Mouse (Mus musculus): ENCODE data around the gene Letmd1. TPM values are rescaled to one million over a fixed set of nuclear protein-coding genes. Genes with fewer than 3 reads are reported as not detected.
"Not testable (repeated sequence)": the region's sequence is repeated elsewhere in the genome, so short reads cannot be mapped to it uniquely, and the experiment has no call there.

Gene Letmd1
- 40.5 and 43.1 TPM in 2 replicates for polyA plus RNA-seq (2014; fragmentation: Nextera tagmentation; extraction: Ambion mirVana)

DNA sequence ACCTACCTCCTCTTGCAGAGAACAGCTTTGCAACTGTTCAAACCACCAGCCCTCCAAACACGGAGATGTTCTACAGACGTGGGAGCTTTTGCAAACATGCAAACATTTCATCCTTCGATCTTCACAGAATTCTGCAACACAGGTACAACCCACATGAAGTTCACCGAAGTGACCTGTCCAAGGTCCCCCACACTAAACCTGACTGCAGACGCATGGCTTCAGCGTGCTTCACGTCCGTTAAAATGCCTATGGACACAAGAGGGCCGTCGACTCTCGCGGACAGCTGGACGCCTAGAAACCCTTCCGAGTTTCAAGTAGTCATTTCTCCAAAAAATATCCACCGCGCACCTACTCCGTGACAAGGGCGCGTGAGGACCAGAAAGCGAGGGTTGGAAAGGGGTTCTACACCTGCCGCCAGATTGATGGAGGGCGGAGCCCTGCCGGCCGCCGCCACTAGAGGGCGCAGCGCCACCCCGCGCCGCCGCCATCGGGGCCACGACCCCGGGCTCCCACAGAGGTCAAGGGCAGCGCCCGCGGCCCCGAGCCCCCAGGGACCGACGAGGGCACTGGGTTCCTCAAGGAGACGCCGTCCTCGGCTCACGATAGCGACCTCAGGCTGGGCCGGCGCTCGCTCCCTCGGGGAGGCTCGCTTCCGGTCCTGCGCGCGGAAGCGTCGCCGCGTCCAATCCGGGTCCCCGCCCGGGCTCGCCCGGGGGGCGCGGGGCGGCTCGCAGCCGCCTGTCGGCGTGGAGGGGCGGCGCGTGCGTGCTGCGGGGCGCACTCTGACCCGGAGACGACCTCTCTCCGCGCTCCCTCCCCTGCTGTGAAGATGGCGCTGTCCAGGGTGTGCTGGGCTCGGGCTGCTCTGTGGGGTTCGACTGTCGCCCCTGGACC, at the start of gene Letmd1:
Gene Letmd1, plus strand, starts transcription at position 729 of the 894 bp plus-strand sequence.
- peak; percentile 90 for DNase-seq (ENCODE audit: low spot score)
- Histone ChIP-seq H3K4me3 (ENCODE audit: low read depth, low read length) (peak within 1 kb of the TSS; percentile 73), H3K4me2 (ENCODE audit: low read length) (peak within 1 kb of the TSS; percentile 81), H3K36me3 (ENCODE audit: control insufficient read depth, insufficient read depth, low read length) (peaks cover 17% of the 10 kb centered on the region), H3K9ac (ENCODE audit: low read length) (peak within 1 kb of the TSS; percentile 81), H3K4me1 (ENCODE audit: control insufficient read depth, insufficient read depth, low read length) (peaks cover 12% of the 10 kb centered on the region), H3K27me3 (replicated peaks; ENCODE audit: control insufficient read depth, insufficient read depth, low read length) (no peaks in the 10 kb centered on the region), H3K9me3 (replicated peaks; ENCODE audit: control insufficient read depth, low read length) (no peaks in the 10 kb centered on the region), H3K27ac (ENCODE audit: low read depth, low read length) (peak within 1 kb of the TSS; percentile 83)
- peak; percentile 97 for ATAC-seq
- WGBS: 2% methylated on average over 81 of the region's 84 CpGs

DNA sequence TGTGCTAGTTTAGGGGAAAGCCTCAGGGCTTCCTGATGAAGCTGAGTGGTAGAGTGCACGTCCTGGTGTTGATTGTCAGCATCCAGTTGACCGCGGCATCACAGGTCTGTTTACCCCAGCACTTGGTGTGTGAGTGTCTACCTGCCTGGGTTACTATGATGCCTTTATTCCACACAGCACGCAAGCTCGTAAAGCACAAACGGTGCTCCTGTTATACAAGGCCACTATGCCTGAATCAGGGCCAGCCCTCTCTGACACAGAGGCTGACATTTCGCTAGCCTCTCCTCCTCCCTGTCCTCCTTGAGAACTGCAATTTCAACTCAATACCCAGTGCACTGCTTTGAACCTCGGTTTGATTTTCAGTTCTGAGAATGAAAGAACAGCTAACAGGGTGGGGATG, 49.5 kb upstream of the Letmd1 start:
- H3K4me3 ChIP-seq (ENCODE audit: low read depth, low read length): no peak overlapping the region
- 0 out of 2 replicates have a peak overlapping the region, but pooled peaks have one; percentile 21 for H3K9ac ChIP-seq (ENCODE audit: low read length)
- ATAC-seq: no peak
- DNase-seq (ENCODE audit: low spot score): no peak
- no peak overlapping the region for H3K27ac ChIP-seq (ENCODE audit: low read depth, low read length)
- peaks cover 12% of the 10 kb centered on the region for H3K4me1 ChIP-seq (ENCODE audit: control insufficient read depth, insufficient read depth, low read length)
- peaks cover 10% of the 10 kb centered on the region for H3K27me3 ChIP-seq (replicated peaks; ENCODE audit: control insufficient read depth, insufficient read depth, low read length)
- H3K4me2 ChIP-seq (ENCODE audit: low read length): no peak overlapping the region
- WGBS: 79% methylated on average over 8 of the region's 8 CpGs
- no peaks in the 10 kb centered on the region for H3K36me3 ChIP-seq (ENCODE audit: control insufficient read depth, insufficient read depth, low read length)
- no peaks in the 10 kb centered on the region for H3K9me3 ChIP-seq (replicated peaks; ENCODE audit: control insufficient read depth, low read length)

DNA sequence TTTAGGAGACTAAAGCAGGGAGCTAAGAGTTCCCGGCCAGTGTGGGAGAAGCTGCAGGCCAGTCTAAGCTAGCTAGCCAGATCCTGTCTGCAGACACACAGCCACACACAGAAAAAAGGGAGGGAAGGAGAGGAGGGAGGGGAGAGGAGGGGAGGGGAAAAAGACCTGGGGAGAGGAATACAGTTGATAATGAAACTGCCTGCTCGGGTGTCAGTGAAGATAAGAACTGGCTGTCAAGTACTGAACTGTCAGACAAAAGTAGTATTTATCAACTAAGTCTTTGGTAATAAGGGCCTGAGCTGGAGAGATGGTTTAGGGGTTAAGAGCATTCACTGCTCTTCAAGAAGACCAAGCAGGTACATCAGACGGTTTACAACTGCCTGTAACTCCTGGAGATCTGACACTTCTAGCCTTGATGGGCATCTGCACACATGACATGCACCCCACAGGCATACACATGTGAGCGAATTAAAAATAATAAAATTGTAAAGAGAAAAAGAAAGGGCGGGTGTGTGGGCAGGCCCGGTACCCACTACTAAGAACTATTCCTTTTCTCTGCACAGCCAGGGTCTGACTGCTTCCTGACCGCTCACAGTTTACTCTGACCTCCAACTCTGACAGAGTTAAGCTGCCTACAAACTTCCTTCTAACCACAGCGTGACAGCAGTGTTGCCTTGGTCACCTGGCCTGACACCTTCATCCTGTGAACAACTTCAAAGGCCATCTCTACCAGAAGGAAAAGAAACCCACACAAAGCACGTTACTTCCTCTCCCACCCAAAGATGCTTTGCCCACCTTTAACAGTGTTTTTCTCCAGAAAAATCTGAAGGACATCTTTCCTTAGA, 48.7 kb upstream of the Letmd1 start:
- no peak overlapping the region for H3K27ac ChIP-seq (ENCODE audit: low read depth, low read length)
- no peaks in the 10 kb centered on the region for H3K36me3 ChIP-seq (ENCODE audit: control insufficient read depth, insufficient read depth, low read length)
- H3K9ac ChIP-seq (ENCODE audit: low read length): no peak overlapping the region; the same call in 1 of the 2 replicates
- no peaks in the 10 kb centered on the region for H3K9me3 ChIP-seq (replicated peaks; ENCODE audit: control insufficient read depth, low read length)
- DNase-seq (ENCODE audit: low spot score): no peak
- ATAC-seq: no peak
- H3K4me3 ChIP-seq (ENCODE audit: low read depth, low read length): no peak overlapping the region
- peaks cover 18% of the 10 kb centered on the region for H3K27me3 ChIP-seq (replicated peaks; ENCODE audit: control insufficient read depth, insufficient read depth, low read length)
- WGBS: 68% methylated on average over 9 of the region's 9 CpGs
- H3K4me1 ChIP-seq (ENCODE audit: control insufficient read depth, insufficient read depth, low read length): peaks cover 12% of the 10 kb centered on the region
- H3K4me2 ChIP-seq (ENCODE audit: low read length): no peak overlapping the region

DNA sequence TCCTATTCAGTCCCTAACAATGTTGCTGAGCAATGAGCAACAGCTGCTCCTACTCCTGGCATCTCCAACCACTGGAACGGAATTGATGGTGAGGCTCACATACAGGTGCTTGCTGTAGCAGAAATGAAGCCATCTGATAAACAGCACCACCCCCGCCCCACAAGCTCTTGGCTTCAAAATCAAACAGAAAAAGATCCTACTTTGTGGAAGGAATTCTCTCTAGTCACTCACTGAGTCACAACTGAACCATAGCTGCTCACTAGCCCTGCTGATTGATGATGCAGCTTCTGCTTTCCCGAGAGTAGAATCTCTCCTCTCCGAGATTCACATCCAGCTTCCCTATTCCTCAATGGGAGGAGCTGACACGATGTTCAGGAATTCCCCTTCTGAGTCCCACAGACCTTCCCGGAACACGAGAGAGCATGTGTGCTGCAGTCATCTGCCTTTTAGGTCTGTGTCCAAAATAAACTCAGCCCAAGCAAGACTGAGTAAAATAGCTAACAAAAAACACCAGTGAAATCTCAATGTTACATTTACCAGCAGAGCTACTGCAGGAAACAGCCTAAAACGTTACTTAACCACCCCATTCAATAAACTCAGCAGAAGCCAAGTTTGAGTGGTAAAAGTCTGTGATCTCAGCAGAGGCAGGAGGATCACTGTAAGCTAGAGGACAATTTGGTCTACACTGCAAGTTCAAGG, 47.6 kb upstream of the Letmd1 start:
- ATAC-seq: no peak
- H3K9ac ChIP-seq (ENCODE audit: low read length): peak overlapping the region; percentile 17; the same call in 1 of the 2 replicates

DNA sequence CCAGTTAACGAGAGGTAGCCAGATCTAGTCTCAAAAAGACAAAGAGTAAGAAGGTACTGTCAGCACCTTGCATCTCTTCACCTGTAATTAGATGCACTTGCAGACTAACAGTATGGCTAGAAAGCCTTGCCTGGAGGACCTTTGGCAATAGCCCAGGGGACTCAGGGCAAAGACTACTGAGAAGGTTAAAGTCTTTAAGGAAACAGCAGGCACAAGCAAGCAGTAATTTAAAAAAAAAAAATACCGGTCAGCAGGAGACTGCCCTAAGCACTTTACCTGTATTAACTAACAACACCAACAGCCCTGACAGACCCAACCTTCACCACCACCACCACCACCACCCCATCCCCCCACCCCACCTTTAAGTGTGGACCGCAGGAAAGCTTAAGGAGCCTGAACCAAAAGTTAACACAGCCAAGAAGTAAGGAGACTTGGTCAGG, 47.0 kb upstream of the Letmd1 start, which contains the start of gene Gm5475:
Gene Gm5475, plus strand, starts transcription at position 390 of the 440 bp plus-strand sequence.
- Histone ChIP-seq H3K4me2 (ENCODE audit: low read length) (peak within 1 kb of the TSS; percentile 69), H3K4me1 (ENCODE audit: control insufficient read depth, insufficient read depth, low read length) (peaks cover 12% of the 10 kb centered on the region), H3K27me3 (replicated peaks; ENCODE audit: control insufficient read depth, insufficient read depth, low read length) (peaks cover 23% of the 10 kb centered on the region), H3K4me3 (ENCODE audit: low read depth, low read length) (peak within 1 kb of the TSS; percentile 93), H3K9ac (ENCODE audit: low read length) (peak within 1 kb of the TSS; percentile 85)
- ATAC-seq; H3K27ac ChIP-seq (ENCODE audit: low read depth, low read length); H3K9me3 ChIP-seq (replicated peaks; ENCODE audit: control insufficient read depth, low read length); H3K36me3 ChIP-seq (ENCODE audit: control insufficient read depth, insufficient read depth, low read length); DNase-seq (ENCODE audit: low spot score): not testable (repeated sequence)
- WGBS: 20% methylated on average over 3 of the region's 3 CpGs

More for the DNA sequence above, 47.6 kb upstream of the Letmd1 start:
- Histone ChIP-seq H3K36me3 (ENCODE audit: control insufficient read depth, insufficient read depth, low read length) (no peaks in the 10 kb centered on the region), H3K4me1 (ENCODE audit: control insufficient read depth, insufficient read depth, low read length) (peaks cover 12% of the 10 kb centered on the region), H3K9me3 (replicated peaks; ENCODE audit: control insufficient read depth, low read length) (no peaks in the 10 kb centered on the region), H3K27me3 (replicated peaks; ENCODE audit: control insufficient read depth, insufficient read depth, low read length) (peaks cover 23% of the 10 kb centered on the region), H3K27ac (ENCODE audit: low read depth, low read length) (no peak overlapping the region), H3K4me3 (ENCODE audit: low read depth, low read length) (peak overlapping the region; percentile 93; the same call in 1 of the 2 replicates), H3K4me2 (ENCODE audit: low read length) (peak overlapping the region; percentile 69)
- no peak for DNase-seq (ENCODE audit: low spot score)
- WGBS: 48% methylated on average over 8 of the region's 8 CpGs

DNA sequence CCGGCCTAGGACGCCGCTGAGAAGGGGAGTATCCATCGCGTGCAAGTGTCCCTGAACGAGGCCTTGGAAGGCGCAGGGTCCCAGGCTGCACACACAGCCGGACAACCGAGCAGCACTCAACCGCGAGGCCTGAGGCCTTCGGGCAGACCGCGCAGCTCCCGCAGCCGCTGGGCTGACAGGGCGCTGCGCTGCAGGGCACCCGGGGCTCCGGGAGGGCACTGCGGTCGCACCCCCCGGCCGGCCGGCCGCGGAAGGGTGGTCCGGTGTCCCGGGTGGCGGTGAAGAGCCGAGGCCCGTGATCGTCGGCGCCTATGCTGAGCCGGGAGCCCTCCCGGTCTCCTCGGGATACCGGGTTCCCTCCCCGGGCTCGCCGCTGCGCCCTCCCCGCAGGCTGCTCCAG, 46.3 kb upstream of the Letmd1 start:
- H3K9ac ChIP-seq (ENCODE audit: low read length): peak overlapping the region; percentile 85
- H3K4me3 ChIP-seq (ENCODE audit: low read depth, low read length): peak overlapping the region; percentile 93
- peak; percentile 73 for ATAC-seq
- WGBS: under 1% methylated on average over 33 of the region's 44 CpGs
- no peaks in the 10 kb centered on the region for H3K36me3 ChIP-seq (ENCODE audit: control insufficient read depth, insufficient read depth, low read length)
- peak overlapping the region; percentile 69 for H3K4me2 ChIP-seq (ENCODE audit: low read length)
- H3K4me1 ChIP-seq (ENCODE audit: control insufficient read depth, insufficient read depth, low read length): peaks cover 12% of the 10 kb centered on the region
- H3K27me3 ChIP-seq (replicated peaks; ENCODE audit: control insufficient read depth, insufficient read depth, low read length): peaks cover 23% of the 10 kb centered on the region
- DNase-seq (ENCODE audit: low spot score): peak; percentile 33
- no peak overlapping the region for H3K27ac ChIP-seq (ENCODE audit: low read depth, low read length)
- H3K9me3 ChIP-seq (replicated peaks; ENCODE audit: control insufficient read depth, low read length): no peaks in the 10 kb centered on the region

DNA sequence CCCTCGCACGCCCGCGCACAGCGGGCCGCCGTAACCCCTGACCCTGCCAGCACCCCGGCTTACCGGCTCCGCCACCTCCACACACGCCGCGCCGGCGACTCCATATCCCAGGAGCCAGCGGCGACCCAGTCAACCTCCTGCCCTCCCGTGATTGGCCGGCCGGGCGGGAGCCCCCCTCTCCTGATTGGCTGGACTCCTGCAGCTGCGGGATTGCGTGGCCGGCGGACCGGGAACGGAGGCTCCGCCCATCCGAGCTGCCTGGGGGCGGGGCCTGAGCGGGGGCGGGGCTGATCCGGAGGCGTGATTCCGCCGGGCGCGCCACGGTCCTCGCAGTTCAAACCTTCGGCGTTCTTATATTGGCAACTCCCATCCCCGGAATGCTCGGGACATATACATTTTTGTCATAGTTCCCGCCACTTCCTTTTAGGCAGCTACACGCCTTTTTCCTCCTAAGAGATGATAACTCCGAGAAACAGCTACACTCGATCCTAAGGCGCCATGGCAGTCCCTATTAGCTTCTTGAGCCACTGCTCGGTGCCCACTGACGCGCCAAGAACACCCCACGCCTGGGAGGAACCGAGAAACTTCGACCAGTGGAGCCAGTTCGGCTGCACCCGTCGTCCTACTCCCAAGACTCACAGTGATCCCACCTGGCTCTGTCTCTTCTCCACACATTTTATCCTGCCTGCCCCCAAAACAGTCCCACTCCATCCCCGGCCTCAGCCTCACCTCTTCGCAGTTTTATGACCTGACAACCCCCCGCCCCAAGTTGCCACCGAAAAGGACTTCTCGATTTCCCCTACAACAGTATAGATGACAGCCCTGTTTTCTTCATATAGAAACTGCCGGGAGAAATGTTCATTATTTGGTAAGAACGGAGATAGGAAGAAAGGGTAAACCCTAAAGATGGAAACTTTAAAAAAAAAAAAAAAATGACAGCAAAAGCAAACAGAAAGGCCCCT, 45.6 kb upstream of the Letmd1 start:
- H3K4me3 ChIP-seq (ENCODE audit: low read depth, low read length): peak overlapping the region; percentile 93

More for the DNA sequence above, 45.6 kb upstream of the Letmd1 start:
- peak overlapping the region; percentile 85 for H3K9ac ChIP-seq (ENCODE audit: low read length)
- ATAC-seq (peak; percentile 99), DNase-seq (ENCODE audit: low spot score) (peak; percentile 97)
- no peaks in the 10 kb centered on the region for H3K36me3 ChIP-seq (ENCODE audit: control insufficient read depth, insufficient read depth, low read length)
- no peaks in the 10 kb centered on the region for H3K9me3 ChIP-seq (replicated peaks; ENCODE audit: control insufficient read depth, low read length)
- WGBS: 1% methylated on average over 64 of the region's 65 CpGs
- H3K4me1 ChIP-seq (ENCODE audit: control insufficient read depth, insufficient read depth, low read length): peaks cover 12% of the 10 kb centered on the region
- H3K4me2 ChIP-seq (ENCODE audit: low read length): peak overlapping the region; percentile 69
- H3K27ac ChIP-seq (ENCODE audit: low read depth, low read length): no peak overlapping the region
- peaks cover 23% of the 10 kb centered on the region for H3K27me3 ChIP-seq (replicated peaks; ENCODE audit: control insufficient read depth, insufficient read depth, low read length)

Measured in forebrain, embryonic 14.5 days (tissue).